Comparison of ENCODE assay signal across 18 mouse cellular contexts in the genomic region with DNA sequence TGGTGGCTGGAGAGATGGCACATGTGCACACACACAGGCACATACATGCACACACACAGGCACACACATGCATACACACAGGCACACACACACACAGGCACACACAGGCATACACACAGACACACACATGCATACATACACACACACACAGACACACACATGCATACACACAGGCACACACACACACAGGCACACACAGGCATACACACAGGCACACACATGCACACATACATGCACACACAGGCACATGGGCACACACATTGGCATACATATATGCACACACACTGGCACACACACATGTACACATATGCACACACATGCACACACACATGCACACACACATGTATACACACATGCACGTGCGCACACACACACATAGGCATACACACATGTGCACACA.
"Had no signal": no experiment of that assay in that cellular context is flagged by ENCODE, and none has a peak within 500 bp of the region (broad histone marks: within the 10 kb centered on the region; RNA-seq: fewer than 3 reads in every experiment).

No protein-coding gene starts in this region.

- H3K4me2 ChIP-seq: lung, embryonic 14.5 days; midbrain, embryonic 12.5 days; neural tube, embryonic 13.5 days; neural tube, embryonic 15.5 days had no signal

- H3K27ac ChIP-seq: liver, embryonic 14.5 days; midbrain, embryonic 12.5 days; neural tube, embryonic 13.5 days; neural tube, embryonic 15.5 days had no signal

- H3K9me3 ChIP-seq: midbrain, embryonic 12.5 days; neural tube, embryonic 13.5 days; neural tube, embryonic 15.5 days had no signal

- H3K4me3 ChIP-seq: midbrain, embryonic 12.5 days; myocyte; neural tube, embryonic 13.5 days; neural tube, embryonic 15.5 days had no signal

- DNase-seq: lung, adult 18-20 months; lung, postnatal 10 days; lung, postnatal 4 days; midbrain, embryonic 14.5 days; retina, postnatal 1 day; right cerebral cortex, adult 18-20 months; right cerebral cortex, postnatal 25 days; right cerebral cortex, postnatal 4 days; spleen, adult 18-20 months; thymus, adult 18-20 months; thymus, postnatal 14 days; thymus, postnatal 36 days had no signal

- H3K9ac ChIP-seq: liver, embryonic 14.5 days; lung, embryonic 14.5 days; midbrain, embryonic 12.5 days; neural tube, embryonic 13.5 days; neural tube, embryonic 15.5 days had no signal

- H3K36me3 ChIP-seq: midbrain, embryonic 12.5 days; neural tube, embryonic 13.5 days; neural tube, embryonic 15.5 days had no signal

- H3K27me3 ChIP-seq: midbrain, embryonic 12.5 days; neural tube, embryonic 13.5 days; neural tube, embryonic 15.5 days had no signal
